Mouse (Mus musculus): ENCODE results near the gene Tsc2. TPM values are rescaled to one million over a fixed set of nuclear protein-coding genes. Genes with fewer than 3 reads are reported as not detected.

The Tsc2 gene
- total RNA-seq, 1 experiment = 93.0 TPM

GRCm38 (mm10) chr17:24579532-24579931, 52.9 kb downstream of the Tsc2 start:
- Histone ChIP-seq H3K4me1 (ENCODE audit: control insufficient read depth in 2 of 2, insufficient read depth in 2 of 2, low read length in 2 of 2, poor library complexity in 1 of 2) (peaks cover 5 to 10% of the 10 kb centered on the region in 2 experiments; a peak in 3 of 4 replicates), H3K9ac (ENCODE audit: insufficient read depth, low read depth, low read length, poor library complexity, severe bottlenecking) (no peak overlapping the region), H3K9me3 (ENCODE audit: control insufficient read depth, insufficient read depth, low read depth, low read length) (no peaks in the 10 kb centered on the region), H3K4me3 (ENCODE audit: insufficient read depth in 1 of 2, low read depth in 1 of 2, low read length in 2 of 2, poor library complexity in 1 of 2, severe bottlenecking in 1 of 2) (no peak overlapping the region), H3K27ac (ENCODE audit: insufficient read depth, low read depth, low read length, poor library complexity, severe bottlenecking) (no peak overlapping the region), H3K36me3 (ENCODE audit: control insufficient read depth, insufficient read depth, low read length, poor library complexity, severe bottlenecking) (peaks cover 24% of the 10 kb centered on the region; the same call in 1 of the 2 replicates)
- DNase-seq (ENCODE audit: low read depth, low spot score) = no peak
- TF ChIP-seq ZC3H11A (IDR thresholded peaks at IDR 0.05; ENCODE audit: borderline replicate concordance, low read depth, low read length) = no peak
- TF ChIP-seq ZNF384 (IDR thresholded peaks at IDR 0.05; ENCODE audit: low read depth, low read length) = no peak
- no peak for TF ChIP-seq HCFC1 (IDR thresholded peaks at IDR 0.05; ENCODE audit: borderline replicate concordance, insufficient read depth, low read length)
- no peak for TF ChIP-seq CHD2 (IDR thresholded peaks at IDR 0.05; ENCODE audit: low read depth, low read length)
- TF ChIP-seq MAFK (IDR thresholded peaks at IDR 0.05; ENCODE audit: insufficient read depth, low read depth, low read length) = no peak
- in situ Hi-C loops (cut with MboI; ENCODE audit: low sequenced_read_pairs in 2 of 2, unreplicated experiment in 2 of 2) = no loop called here

GRCm38 (mm10) chr17:24573811-24574210, 58.6 kb downstream of the Tsc2 start:
- in situ Hi-C loops (cut with MboI; ENCODE audit: low sequenced_read_pairs in 2 of 2, unreplicated experiment in 2 of 2) = no loop called here

GRCm38 (mm10) chr17:24572651-24573245, 59.7 kb downstream of the Tsc2 start:
- TF ChIP-seq HCFC1 (IDR thresholded peaks at IDR 0.05; ENCODE audit: borderline replicate concordance, insufficient read depth, low read length) (no peak), ZNF384 (IDR thresholded peaks at IDR 0.05; ENCODE audit: low read depth, low read length) (no peak), MAFK (IDR thresholded peaks at IDR 0.05; ENCODE audit: insufficient read depth, low read depth, low read length) (no peak), ZC3H11A (IDR thresholded peaks at IDR 0.05; ENCODE audit: borderline replicate concordance, low read depth, low read length) (no peak), CHD2 (IDR thresholded peaks at IDR 0.05; ENCODE audit: low read depth, low read length) (no peak)
- Histone ChIP-seq H3K9ac (ENCODE audit: insufficient read depth, low read depth, low read length, poor library complexity, severe bottlenecking) (no peak overlapping the region), H3K27ac (ENCODE audit: insufficient read depth, low read depth, low read length, poor library complexity, severe bottlenecking) (no peak overlapping the region), H3K9me3 (ENCODE audit: control insufficient read depth, insufficient read depth, low read depth, low read length) (no peaks in the 10 kb centered on the region), H3K4me3 (ENCODE audit: insufficient read depth in 1 of 2, low read depth in 1 of 2, low read length in 2 of 2, poor library complexity in 1 of 2, severe bottlenecking in 1 of 2) (no peak overlapping the region), H3K36me3 (ENCODE audit: control insufficient read depth, insufficient read depth, low read length, poor library complexity, severe bottlenecking) (peaks cover 22% of the 10 kb centered on the region; the same call in 1 of the 2 replicates), H3K4me1 (ENCODE audit: control insufficient read depth in 2 of 2, insufficient read depth in 2 of 2, low read length in 2 of 2, poor library complexity in 1 of 2) (no peaks in the 10 kb centered on the region)
- DNase-seq (ENCODE audit: low read depth, low spot score) = no peak
- in situ Hi-C loops (cut with MboI; ENCODE audit: low sequenced_read_pairs in 2 of 2, unreplicated experiment in 2 of 2) = no loop called here

More at GRCm38 (mm10) chr17:24573811-24574210, 58.6 kb downstream of the Tsc2 start:
- TF ChIP-seq HCFC1 (IDR thresholded peaks at IDR 0.05; ENCODE audit: borderline replicate concordance, insufficient read depth, low read length) (no peak), CHD2 (IDR thresholded peaks at IDR 0.05; ENCODE audit: low read depth, low read length) (no peak), ZNF384 (IDR thresholded peaks at IDR 0.05; ENCODE audit: low read depth, low read length) (no peak), MAFK (IDR thresholded peaks at IDR 0.05; ENCODE audit: insufficient read depth, low read depth, low read length) (no peak), ZC3H11A (IDR thresholded peaks at IDR 0.05; ENCODE audit: borderline replicate concordance, low read depth, low read length) (no peak)
- no peak overlapping the region for H3K4me3 ChIP-seq (ENCODE audit: insufficient read depth in 1 of 2, low read depth in 1 of 2, low read length in 2 of 2, poor library complexity in 1 of 2, severe bottlenecking in 1 of 2)
- H3K27ac ChIP-seq (ENCODE audit: insufficient read depth, low read depth, low read length, poor library complexity, severe bottlenecking) = no peak overlapping the region
- H3K9ac ChIP-seq (ENCODE audit: insufficient read depth, low read depth, low read length, poor library complexity, severe bottlenecking) = no peak overlapping the region
- no peaks in the 10 kb centered on the region for H3K4me1 ChIP-seq (ENCODE audit: control insufficient read depth in 2 of 2, insufficient read depth in 2 of 2, low read length in 2 of 2, poor library complexity in 1 of 2)
- no peak for DNase-seq (ENCODE audit: low read depth, low spot score)
- H3K9me3 ChIP-seq (ENCODE audit: control insufficient read depth, insufficient read depth, low read depth, low read length) = no peaks in the 10 kb centered on the region
- peaks cover 24% of the 10 kb centered on the region; the same call in 1 of the 2 replicates for H3K36me3 ChIP-seq (ENCODE audit: control insufficient read depth, insufficient read depth, low read length, poor library complexity, severe bottlenecking)

GRCm38 (mm10) chr17:24569837-24570236, 62.6 kb downstream of the Tsc2 start:
- no peaks in the 10 kb centered on the region for H3K9me3 ChIP-seq (ENCODE audit: control insufficient read depth, insufficient read depth, low read depth, low read length)
- no peak overlapping the region for H3K4me3 ChIP-seq (ENCODE audit: insufficient read depth in 1 of 2, low read depth in 1 of 2, low read length in 2 of 2, poor library complexity in 1 of 2, severe bottlenecking in 1 of 2)
- H3K9ac ChIP-seq (ENCODE audit: insufficient read depth, low read depth, low read length, poor library complexity, severe bottlenecking) = no peak overlapping the region
- H3K4me1 ChIP-seq (ENCODE audit: control insufficient read depth in 2 of 2, insufficient read depth in 2 of 2, low read length in 2 of 2, poor library complexity in 1 of 2) = peaks cover 0 to 13% of the 10 kb centered on the region in 2 experiments; a peak in 1 of 4 replicates
- no peak for TF ChIP-seq CHD2 (IDR thresholded peaks at IDR 0.05; ENCODE audit: low read depth, low read length)
- TF ChIP-seq MAFK (IDR thresholded peaks at IDR 0.05; ENCODE audit: insufficient read depth, low read depth, low read length) = no peak
- no peak for TF ChIP-seq HCFC1 (IDR thresholded peaks at IDR 0.05; ENCODE audit: borderline replicate concordance, insufficient read depth, low read length)
- no peak for TF ChIP-seq ZNF384 (IDR thresholded peaks at IDR 0.05; ENCODE audit: low read depth, low read length)
- no peak for TF ChIP-seq ZC3H11A (IDR thresholded peaks at IDR 0.05; ENCODE audit: borderline replicate concordance, low read depth, low read length)
- H3K36me3 ChIP-seq (ENCODE audit: control insufficient read depth, insufficient read depth, low read length, poor library complexity, severe bottlenecking) = peaks cover 28% of the 10 kb centered on the region; the same call in 1 of the 2 replicates
- DNase-seq (ENCODE audit: low read depth, low spot score) = no peak
- in situ Hi-C loops (cut with MboI; ENCODE audit: low sequenced_read_pairs in 2 of 2, unreplicated experiment in 2 of 2) = no loop called here
- H3K27ac ChIP-seq (ENCODE audit: insufficient read depth, low read depth, low read length, poor library complexity, severe bottlenecking) = no peak overlapping the region

All from ES-E14 (cell line).